Mouse (Mus musculus) adipocyte (in vitro differentiated cells): ENCODE measurements around the gene Tuba1c.

Experiments used
- DNase-seq: peaks from one replicate; pipeline ENCODE4 v3.0.0-alpha.2; 2016; ENCODE audit warnings: low spot score

Tuba1c gene

GRCm38 (mm10) chr15:99029619-99030584 is at the start of gene Tuba1c:
Gene Tuba1c (plus strand): TSS chr15:99029891.
- peak; percentile 97 for DNase-seq

DNA sequence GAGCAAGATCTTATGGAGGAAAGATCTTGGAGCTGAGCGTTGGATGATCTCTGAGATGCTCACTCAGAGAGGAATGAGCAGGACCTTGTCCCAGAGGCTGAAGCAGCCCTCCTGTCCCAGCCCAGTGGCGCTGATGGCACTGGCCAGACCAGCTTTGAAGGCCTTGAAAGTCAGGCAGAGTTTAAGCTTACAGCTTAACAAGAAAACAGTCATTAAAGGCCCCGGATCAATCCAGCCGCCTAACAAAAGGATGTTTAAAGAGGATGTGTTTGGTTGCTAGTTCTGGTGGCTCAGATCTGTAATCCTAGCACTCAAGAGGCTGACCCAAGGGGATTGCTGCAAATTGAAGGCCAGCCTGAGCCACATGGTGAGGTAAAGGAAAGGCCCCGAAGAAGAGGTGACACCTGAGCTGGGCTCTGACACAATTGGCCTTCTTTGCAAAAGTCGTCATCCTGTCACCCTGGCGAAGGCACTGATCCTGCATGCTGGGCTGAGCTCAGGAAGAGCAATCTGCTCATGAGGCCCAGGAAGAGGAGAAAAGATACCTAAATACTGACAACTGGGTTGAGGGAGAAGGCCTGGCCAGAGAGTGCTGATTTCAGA is 49.6 kb upstream of the Tuba1c start:
- no peak for DNase-seq

GRCm38 (mm10) chr15:98982100-98982499 is 47.6 kb upstream of the Tuba1c start:
- DNase-seq = no peak

DNA sequence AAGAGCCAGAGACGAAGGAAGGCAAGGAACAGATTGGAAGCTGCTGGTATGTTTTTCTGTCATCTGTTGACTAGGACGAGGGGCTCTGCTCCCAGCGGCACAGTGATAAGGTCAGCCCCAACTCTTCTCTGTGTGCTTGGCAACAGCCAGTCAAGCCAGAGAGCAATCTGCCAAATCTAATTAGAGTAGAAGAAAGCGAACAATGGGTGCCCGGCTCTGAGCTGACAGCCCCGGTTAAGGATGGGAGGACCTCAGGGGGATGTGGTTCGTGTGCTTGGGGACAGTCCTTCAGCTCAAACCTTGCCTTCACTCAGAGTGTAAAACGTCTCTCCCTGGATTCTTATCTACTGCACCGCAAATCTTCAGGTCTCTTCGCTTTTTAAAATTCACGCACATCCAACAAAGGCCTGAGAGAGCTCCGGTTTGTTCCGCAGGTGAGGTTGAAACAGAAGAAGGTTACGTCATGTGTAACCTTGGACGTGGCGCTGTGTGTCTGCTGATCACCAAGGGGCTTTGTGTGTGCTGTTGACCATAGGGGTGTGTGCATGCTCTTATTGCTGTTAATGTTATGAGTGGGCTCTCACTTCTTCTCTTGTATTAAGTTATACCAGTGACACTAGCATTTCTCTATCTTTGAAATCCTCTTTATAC is 46.1 kb upstream of the Tuba1c start:
- DNase-seq = no peak

- DNase-seq = no peak
Observed at GRCm38 (mm10) chr15:98984681-98985080, 45.0 kb upstream of the Tuba1c start.

DNA sequence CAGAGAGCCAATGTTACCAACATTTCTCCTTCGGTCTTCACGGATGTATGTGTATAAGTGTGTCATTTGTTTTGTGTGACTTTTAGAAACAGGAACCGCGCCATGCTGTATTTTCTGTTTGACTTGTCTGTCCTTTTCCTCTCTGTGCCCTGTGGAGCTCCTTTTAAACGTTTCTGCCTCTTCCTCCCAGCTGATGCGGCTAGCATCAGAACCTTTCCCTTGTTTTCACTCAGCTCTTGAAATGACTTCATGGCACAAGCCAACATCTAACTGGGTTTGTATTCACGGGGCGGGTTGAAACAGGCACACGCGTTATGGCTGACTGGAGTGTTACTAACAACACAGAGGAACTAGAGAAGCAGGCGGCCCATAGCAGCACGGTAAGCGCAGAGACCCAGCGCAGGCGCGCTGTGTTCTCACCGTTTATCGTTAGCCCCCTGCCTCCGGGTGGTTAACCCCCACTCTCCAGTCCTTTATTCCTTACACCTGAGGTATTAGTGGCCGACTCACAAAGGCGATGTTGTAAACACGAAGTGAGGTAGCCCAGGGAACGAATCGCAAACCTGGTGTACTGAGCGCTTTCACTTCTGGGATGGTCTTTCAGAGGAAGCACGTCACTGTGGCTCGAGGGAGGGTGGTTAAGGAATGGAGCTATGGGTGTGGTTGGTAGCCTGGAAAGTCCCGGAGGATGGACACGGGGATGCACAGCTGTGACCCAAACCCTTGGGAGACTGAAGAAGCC is 44.3 kb upstream of the Tuba1c start:
- peak; percentile 84 for DNase-seq

DNA sequence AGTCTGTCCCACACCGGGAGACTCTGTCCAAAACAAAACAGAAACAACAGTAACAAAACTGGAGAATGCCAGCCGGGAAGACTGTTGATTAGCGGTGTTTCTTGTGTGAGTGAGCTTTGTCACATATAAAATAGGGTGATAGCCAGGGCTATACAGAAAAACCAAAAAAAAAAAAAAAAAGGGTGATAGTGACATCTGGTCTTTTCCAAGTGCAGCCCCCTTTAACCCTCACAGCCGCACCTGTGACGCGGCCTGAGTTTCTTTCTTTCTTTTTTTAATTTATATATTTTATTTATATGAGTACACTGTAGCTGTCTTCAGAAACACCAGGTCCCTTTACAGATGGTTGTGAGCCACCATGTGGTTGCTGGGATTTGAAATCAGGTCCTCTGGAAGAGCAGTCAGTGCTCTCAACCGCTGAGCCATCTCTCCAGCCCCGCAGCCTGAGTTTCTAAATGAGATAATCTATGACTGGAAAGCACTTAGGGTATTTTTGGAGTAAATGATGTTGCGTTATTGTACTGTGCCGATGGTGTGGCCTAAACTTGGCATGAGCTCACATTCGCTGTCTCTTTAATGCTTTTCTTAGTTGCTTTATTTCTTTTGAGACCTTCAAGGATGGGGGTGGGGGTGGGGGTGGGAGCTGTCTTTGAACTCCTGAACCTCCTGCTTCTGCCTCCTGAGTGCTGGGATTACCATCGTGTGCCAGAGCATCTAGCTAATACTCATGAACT is 43.5 kb upstream of the Tuba1c start:
- no peak for DNase-seq

GRCm38 (mm10) chr15:98987077-98987630 is 42.5 kb upstream of the Tuba1c start:
- peak; percentile 92 for DNase-seq

GRCm38 (mm10) chr15:98987661-98988181 is 42.0 kb upstream of the Tuba1c start:
- DNase-seq = peak; percentile 63

DNA sequence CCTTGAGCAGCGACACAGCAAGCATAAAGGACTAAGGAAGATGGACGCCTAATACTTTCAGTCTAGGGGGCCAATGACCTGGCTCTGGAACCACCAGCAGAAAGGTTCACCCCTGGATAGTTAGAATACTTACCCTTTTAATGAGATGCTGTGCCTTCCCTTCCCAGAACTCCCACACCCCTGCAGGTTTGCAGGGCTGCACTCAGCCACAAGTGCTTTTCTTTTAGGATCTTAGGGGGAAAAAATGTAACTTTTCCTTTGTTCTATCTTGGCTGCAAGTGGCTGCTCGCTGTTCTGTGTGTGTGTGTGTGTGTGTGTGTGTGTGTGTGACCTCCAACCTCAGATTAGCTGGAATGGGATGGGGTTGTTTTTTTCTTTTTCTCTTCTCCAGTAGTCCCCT is 40.9 kb upstream of the Tuba1c start:
- no peak for DNase-seq

GRCm38 (mm10) chr15:98989701-98990430 is 39.8 kb upstream of the Tuba1c start:
- no peak for DNase-seq

DNA sequence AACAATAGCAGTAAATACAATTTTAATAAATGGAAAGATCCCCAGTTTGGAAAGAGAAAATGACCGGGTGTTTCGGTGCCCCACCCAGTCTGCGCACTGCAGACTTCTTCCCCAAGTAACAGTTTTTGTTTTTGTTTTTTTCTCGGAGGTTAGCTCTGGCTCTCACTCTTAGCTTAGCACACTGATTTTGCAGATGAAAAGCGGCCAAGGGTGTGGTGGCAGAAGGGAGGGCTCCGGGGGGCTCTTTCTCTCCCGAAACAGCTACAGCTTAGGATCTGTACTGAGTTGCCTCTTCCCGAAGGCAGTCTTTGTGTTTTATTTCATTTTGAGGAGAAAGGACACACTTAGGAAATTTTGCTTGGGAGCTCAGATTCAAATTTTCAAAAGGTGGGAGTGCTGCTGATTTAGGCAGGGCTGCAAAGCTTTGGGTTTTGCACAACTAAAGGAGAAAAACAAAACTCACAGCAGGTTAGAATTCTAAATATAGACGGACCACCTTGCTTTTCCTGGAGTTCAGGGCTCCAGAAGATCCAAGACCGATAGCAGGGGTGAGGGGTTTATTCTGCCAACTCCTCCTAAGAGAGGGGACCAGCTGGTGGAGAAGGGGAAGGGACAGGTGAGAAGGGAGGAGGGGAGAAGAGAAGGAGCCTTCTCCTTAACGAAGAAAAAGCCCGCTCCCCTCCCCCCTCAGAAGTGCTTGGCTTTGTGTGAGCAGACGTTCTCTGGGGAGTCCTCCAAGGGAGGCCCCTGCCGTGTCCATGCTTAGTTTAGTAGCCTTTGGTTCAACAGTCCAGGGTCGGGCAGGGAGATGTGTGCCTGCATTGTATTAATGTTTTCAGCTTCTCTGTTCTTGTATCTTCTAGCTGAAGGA is 38.8 kb upstream of the Tuba1c start:
- no peak for DNase-seq

DNA sequence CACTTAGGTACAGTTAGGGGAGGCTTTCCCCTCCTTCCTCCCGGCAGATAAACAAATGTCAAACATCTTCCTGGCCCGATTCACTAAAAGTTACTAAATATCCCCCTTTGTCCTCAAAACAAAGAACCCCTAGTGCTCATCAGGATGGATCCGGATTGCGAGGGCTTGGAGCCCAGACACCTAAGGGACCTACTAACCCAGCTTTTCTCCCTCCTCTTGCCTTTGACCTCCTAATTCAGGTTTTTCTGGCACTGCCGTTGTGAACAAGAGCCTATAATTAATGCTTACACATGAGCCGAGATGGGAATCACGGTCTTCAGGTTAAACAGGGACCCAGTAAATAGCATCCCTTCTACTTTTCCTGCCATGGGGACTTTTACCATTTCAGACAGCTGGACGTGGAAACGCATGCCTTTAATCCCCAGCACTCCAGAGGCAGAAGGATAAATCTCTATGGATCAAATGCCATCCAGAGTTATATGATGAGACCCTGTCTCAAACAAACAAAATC is 38.1 kb upstream of the Tuba1c start:
- no peak for DNase-seq

DNA sequence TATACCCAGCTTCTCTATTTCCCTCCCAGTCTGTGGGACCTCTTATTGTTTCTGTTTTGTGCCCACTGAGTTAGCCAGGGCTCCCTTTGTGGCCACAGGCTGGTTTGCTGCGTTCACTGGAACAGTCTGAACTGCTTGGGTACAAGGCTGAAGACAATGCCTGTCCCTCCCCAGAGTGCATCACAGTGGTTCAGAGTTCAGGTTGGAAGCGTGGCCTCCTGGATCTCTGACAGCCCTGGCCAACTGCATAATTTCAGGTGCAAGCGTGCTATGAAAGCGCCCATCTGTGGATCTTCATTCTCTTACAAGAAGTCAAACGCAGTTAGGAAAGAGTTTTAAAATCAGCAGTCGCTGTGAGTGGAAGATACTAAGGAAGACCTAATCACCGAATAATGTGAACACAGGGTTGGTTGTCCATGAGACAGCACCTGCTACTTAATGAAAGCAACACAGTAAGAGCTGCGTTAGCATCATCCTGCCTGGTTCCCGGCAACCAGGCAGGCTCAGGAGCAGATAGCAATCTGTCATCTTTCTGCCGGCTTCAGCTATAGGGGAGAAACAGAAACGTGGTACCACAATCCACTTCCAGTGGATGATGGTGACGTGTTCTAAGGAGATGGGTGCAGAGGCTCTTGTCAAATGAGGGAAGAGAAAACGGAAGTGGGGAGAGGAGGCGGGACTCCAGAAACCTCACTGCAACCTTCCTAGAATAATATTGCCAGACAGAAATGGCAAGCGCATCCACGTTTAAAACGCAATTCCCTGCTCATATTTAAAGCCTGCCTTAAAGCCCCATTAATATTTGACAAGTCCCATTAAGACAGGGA is 37.4 kb upstream of the Tuba1c start:
- no peak for DNase-seq

- peak; percentile 94 for DNase-seq
Observed at GRCm38 (mm10) chr15:98993093-98993793, 36.4 kb upstream of the Tuba1c start.

DNA sequence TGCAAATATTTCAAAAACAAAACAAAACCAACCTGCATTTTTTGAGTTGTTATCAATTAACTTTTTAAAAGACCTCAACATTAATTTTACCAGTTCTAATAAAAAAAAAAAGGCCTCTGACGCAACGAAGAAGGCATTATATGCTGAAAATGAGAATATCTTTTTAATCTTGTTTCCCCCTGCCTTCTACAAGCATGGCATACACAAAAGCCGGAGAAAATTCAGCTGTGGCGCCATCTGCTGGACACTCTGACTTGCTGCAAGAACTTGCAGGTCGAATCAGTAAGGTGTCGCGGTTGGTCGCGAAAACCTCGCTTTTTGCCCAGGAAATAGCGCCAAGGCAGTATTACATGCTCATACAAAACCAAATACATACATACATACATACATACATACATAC is 35.8 kb upstream of the Tuba1c start:
- DNase-seq = peak; percentile 96

DNA sequence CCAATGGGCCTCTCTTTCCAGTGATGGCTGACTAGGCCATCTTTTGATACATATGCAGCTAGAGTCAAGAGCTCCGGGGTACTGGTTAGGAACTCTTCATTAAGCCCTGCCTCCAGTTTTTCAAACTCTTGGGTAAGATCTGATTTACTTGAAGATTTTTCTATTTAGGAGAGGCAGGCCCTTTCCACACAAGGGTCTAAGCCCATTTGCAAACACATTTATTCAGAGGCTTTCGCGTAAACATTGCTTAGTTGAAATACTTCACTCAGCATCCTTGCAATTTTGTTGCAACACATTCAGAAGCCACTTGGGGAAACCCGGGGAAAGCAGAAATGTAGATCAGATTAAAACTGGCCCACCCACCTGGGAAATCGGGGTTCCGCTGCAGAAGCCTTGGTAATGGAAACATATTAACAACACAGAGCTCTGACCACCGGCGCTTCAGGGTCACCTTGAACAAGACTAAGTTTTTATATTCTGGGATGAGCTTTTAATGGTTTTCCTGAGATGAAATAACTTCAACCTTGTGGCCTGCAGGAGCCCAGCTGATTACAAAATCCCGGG is 34.7 kb upstream of the Tuba1c start:
- DNase-seq = no peak
